Mouse (Mus musculus): ENCODE results near the gene Tcaf1. TPM values are rescaled to one million over a fixed set of nuclear protein-coding genes. Genes with fewer than 3 reads are reported as not detected.

Tcaf1 gene
- polyA plus RNA-seq, 1 experiment from 2014 or later = 78.6 TPM

DNA sequence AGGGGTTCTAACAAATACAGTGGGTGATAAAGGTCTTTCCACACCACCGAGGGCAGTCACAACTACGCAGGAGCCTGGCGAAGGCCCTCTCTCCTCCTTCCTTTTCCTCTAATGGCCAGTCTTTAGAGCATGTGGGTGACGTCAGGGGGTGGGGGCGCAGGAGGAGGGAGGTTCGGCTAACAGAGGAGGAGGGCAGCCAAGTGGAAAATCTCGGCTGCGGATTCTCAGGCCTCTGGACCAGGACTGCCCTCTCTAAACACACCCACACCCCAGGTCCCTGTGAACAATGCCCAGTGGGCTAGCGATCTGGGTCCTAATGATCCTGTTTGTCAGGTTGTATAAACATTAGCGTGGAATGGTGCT is 17.8 kb downstream of the Tcaf1 start:
- 0% methylated on average over 10 of the region's 10 CpGs for WGBS
- Histone ChIP-seq H3K36me3 (ENCODE audit: control insufficient read depth, insufficient read depth, low read length) (peaks cover 7% of the 10 kb centered on the region; the same call in 1 of the 2 replicates), H3K27me3 (replicated peaks; ENCODE audit: control insufficient read depth, insufficient read depth, low read length) (no peaks in the 10 kb centered on the region), H3K27ac (replicated peaks; ENCODE audit: low read depth, low read length) (peak overlapping the region; percentile 93), H3K9ac (ENCODE audit: low read depth, low read length) (peak overlapping the region; percentile 85), H3K9me3 (ENCODE audit: control insufficient read depth, low read length) (no peaks in the 10 kb centered on the region), H3K4me2 (ENCODE audit: low read depth, low read length) (peak overlapping the region; percentile 56), H3K4me1 (ENCODE audit: control insufficient read depth, insufficient read depth, low read length) (peaks cover 9% of the 10 kb centered on the region; the same call in 1 of the 2 replicates), H3K4me3 (ENCODE audit: low read depth, low read length) (peak overlapping the region; percentile 66)
- ATAC-seq (ENCODE audit: low read depth) = peak; percentile 86
- DNase-seq (ENCODE audit: low spot score) = peak; percentile 90

DNA sequence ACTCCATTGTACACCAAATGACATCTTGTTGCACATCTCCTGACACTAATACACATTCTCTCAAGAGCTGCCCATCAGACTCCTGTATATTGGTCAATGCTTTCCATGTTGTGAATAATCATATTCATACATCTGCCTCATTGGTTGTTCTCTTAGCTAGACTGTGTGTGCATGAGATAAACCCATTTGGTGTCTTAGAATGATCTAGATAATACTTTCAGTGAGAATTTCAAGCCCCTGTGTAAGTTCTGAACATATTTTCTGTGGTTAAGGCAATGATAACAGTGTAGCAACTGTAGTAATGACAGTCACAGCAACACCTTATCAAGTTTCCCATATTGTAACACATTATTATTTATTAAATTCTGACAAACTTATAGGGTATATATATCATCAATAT is 20.1 kb downstream of the Tcaf1 start:
- H3K4me3 ChIP-seq (ENCODE audit: low read depth, low read length) = no peak overlapping the region
- no peak overlapping the region for H3K9ac ChIP-seq (ENCODE audit: low read depth, low read length)
- DNase-seq (ENCODE audit: low spot score) (no peak), ATAC-seq (ENCODE audit: low read depth) (no peak)
- H3K9me3 ChIP-seq (ENCODE audit: control insufficient read depth, low read length) = no peaks in the 10 kb centered on the region
- H3K4me2 ChIP-seq (ENCODE audit: low read depth, low read length) = no peak overlapping the region
- H3K36me3 ChIP-seq (ENCODE audit: control insufficient read depth, insufficient read depth, low read length) = peaks cover 26% of the 10 kb centered on the region
- H3K27me3 ChIP-seq (replicated peaks; ENCODE audit: control insufficient read depth, insufficient read depth, low read length) = no peaks in the 10 kb centered on the region
- H3K4me1 ChIP-seq (ENCODE audit: control insufficient read depth, insufficient read depth, low read length) = peaks cover 9% of the 10 kb centered on the region; the same call in 1 of the 2 replicates
- H3K27ac ChIP-seq (replicated peaks; ENCODE audit: low read depth, low read length) = no peak overlapping the region

DNA sequence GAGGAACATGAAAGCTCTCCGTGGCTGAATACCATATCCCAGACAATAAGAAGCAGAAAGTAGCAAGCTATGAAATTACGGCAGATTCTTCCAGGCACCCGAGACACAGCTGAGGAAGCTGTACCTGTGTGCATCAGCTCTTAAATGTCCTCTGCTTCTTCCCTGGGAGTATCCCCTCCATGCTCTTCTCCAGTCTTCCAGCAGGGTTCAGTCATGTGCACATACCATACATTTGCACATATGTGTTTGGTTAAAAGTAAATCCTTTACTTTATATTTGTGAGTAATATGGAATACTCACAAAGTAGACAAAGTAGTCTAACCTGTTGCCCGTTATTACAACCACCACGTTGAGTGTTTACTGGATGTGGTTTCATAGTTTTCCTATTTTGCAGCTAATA is 22.0 kb downstream of the Tcaf1 start:
- Histone ChIP-seq H3K9me3 (ENCODE audit: control insufficient read depth, low read length) (no peaks in the 10 kb centered on the region), H3K9ac (ENCODE audit: low read depth, low read length) (no peak overlapping the region), H3K4me2 (ENCODE audit: low read depth, low read length) (no peak overlapping the region), H3K4me1 (ENCODE audit: control insufficient read depth, insufficient read depth, low read length) (peaks cover 9% of the 10 kb centered on the region; the same call in 1 of the 2 replicates), H3K27ac (replicated peaks; ENCODE audit: low read depth, low read length) (no peak overlapping the region), H3K4me3 (ENCODE audit: low read depth, low read length) (no peak overlapping the region), H3K27me3 (replicated peaks; ENCODE audit: control insufficient read depth, insufficient read depth, low read length) (no peaks in the 10 kb centered on the region), H3K36me3 (ENCODE audit: control insufficient read depth, insufficient read depth, low read length) (peaks cover 33% of the 10 kb centered on the region)
- WGBS = 83% methylated on average over 5 of the region's 5 CpGs
- ATAC-seq (ENCODE audit: low read depth) (no peak), DNase-seq (ENCODE audit: low spot score) (no peak)

- Histone ChIP-seq H3K4me2 (ENCODE audit: low read depth, low read length) (no peak overlapping the region), H3K9ac (ENCODE audit: low read depth, low read length) (no peak overlapping the region), H3K9me3 (ENCODE audit: control insufficient read depth, low read length) (no peaks in the 10 kb centered on the region), H3K4me1 (ENCODE audit: control insufficient read depth, insufficient read depth, low read length) (no peaks in the 10 kb centered on the region), H3K27me3 (replicated peaks; ENCODE audit: control insufficient read depth, insufficient read depth, low read length) (no peaks in the 10 kb centered on the region), H3K4me3 (ENCODE audit: low read depth, low read length) (no peak overlapping the region), H3K36me3 (ENCODE audit: control insufficient read depth, insufficient read depth, low read length) (peaks cover 61% of the 10 kb centered on the region), H3K27ac (replicated peaks; ENCODE audit: low read depth, low read length) (no peak overlapping the region)
- ATAC-seq (ENCODE audit: low read depth) (no peak), DNase-seq (ENCODE audit: low spot score) (no peak)
- WGBS = 77% methylated on average over 7 of the region's 7 CpGs
These were observed 29.8 kb downstream of the Tcaf1 start for GRCm38 (mm10) chr6:42680077-42680476.

GRCm38 (mm10) chr6:42676011-42676410 is 33.9 kb downstream of the Tcaf1 start:
- peaks cover 83% of the 10 kb centered on the region for H3K36me3 ChIP-seq (ENCODE audit: control insufficient read depth, insufficient read depth, low read length)
- 93% methylated on average over 3 of the region's 3 CpGs for WGBS

GRCm38 (mm10) chr6:42671767-42672166 is 38.1 kb downstream of the Tcaf1 start:
- no peaks in the 10 kb centered on the region for H3K27me3 ChIP-seq (replicated peaks; ENCODE audit: control insufficient read depth, insufficient read depth, low read length)
- peaks cover 56% of the 10 kb centered on the region for H3K36me3 ChIP-seq (ENCODE audit: control insufficient read depth, insufficient read depth, low read length)
- WGBS = 94% methylated on average over 1 of the region's 1 CpGs
- H3K4me3 ChIP-seq (ENCODE audit: low read depth, low read length) = no peak overlapping the region
- no peak overlapping the region for H3K4me2 ChIP-seq (ENCODE audit: low read depth, low read length)
- H3K27ac ChIP-seq (replicated peaks; ENCODE audit: low read depth, low read length) = no peak overlapping the region
- no peak overlapping the region for H3K9ac ChIP-seq (ENCODE audit: low read depth, low read length)
- no peaks in the 10 kb centered on the region for H3K9me3 ChIP-seq (ENCODE audit: control insufficient read depth, low read length)
- DNase-seq (ENCODE audit: low spot score) = no peak
- no peak for ATAC-seq (ENCODE audit: low read depth)
- H3K4me1 ChIP-seq (ENCODE audit: control insufficient read depth, insufficient read depth, low read length) = no peaks in the 10 kb centered on the region

More at GRCm38 (mm10) chr6:42676011-42676410, 33.9 kb downstream of the Tcaf1 start:
- Histone ChIP-seq H3K4me1 (ENCODE audit: control insufficient read depth, insufficient read depth, low read length) (no peaks in the 10 kb centered on the region), H3K9ac (ENCODE audit: low read depth, low read length) (no peak overlapping the region), H3K27ac (replicated peaks; ENCODE audit: low read depth, low read length) (no peak overlapping the region), H3K27me3 (replicated peaks; ENCODE audit: control insufficient read depth, insufficient read depth, low read length) (no peaks in the 10 kb centered on the region), H3K4me3 (ENCODE audit: low read depth, low read length) (no peak overlapping the region), H3K4me2 (ENCODE audit: low read depth, low read length) (no peak overlapping the region), H3K9me3 (ENCODE audit: control insufficient read depth, low read length) (no peaks in the 10 kb centered on the region)
- no peak for DNase-seq (ENCODE audit: low spot score)
- ATAC-seq (ENCODE audit: low read depth) = no peak

DNA sequence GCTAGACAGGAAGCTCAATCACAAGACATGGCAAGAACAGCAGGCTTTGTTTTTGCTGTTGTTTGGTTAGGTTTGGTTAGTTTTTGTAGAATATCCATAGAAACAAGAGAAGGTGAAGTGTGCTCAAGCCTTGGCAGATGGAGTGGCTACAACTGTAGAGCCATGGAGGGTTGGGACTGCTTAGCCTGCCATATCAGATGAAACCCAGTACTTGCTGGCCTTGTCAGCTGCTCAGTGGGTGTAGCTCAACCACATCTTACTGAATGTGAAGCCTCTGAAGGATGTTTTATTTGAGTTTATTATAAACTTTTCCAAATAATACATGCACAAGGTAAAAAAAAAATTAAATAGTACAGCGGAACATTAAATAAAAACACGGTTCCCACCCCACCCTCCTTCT is 42.2 kb downstream of the Tcaf1 start:
- Histone ChIP-seq H3K4me2 (ENCODE audit: low read depth, low read length) (no peak overlapping the region), H3K36me3 (ENCODE audit: control insufficient read depth, insufficient read depth, low read length) (peaks cover 17% of the 10 kb centered on the region), H3K9ac (ENCODE audit: low read depth, low read length) (no peak overlapping the region), H3K4me3 (ENCODE audit: low read depth, low read length) (no peak overlapping the region), H3K4me1 (ENCODE audit: control insufficient read depth, insufficient read depth, low read length) (no peaks in the 10 kb centered on the region), H3K9me3 (ENCODE audit: control insufficient read depth, low read length) (no peaks in the 10 kb centered on the region), H3K27ac (replicated peaks; ENCODE audit: low read depth, low read length) (no peak overlapping the region), H3K27me3 (replicated peaks; ENCODE audit: control insufficient read depth, insufficient read depth, low read length) (no peaks in the 10 kb centered on the region)
- no peak for ATAC-seq (ENCODE audit: low read depth)
- WGBS = 87% methylated on average over 2 of the region's 2 CpGs
- DNase-seq (ENCODE audit: low spot score) = no peak

DNA sequence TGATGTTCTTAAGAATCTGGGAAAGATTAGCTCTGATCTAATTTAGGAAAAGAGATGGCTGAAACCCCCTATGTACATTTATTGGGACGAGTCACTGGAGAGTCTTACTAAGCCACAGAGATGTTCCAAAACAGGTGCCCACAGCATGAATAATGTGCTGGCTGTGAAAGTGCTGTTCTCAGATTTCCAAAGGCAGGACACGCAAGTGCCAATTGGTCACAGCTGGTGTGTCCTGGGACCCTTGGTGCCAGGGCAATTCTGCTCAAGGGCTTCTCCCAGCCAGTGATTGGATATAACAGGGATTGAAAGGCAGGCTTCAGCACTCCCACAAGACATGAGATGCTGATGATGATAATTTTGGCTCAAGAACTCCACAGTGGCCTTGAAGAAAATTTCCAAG is 48.1 kb downstream of the Tcaf1 start:
- no peaks in the 10 kb centered on the region for H3K4me1 ChIP-seq (ENCODE audit: control insufficient read depth, insufficient read depth, low read length)

GRCm38 (mm10) chr6:42644912-42645549 is 64.9 kb downstream of the Tcaf1 start, which contains the start of gene Tcaf2:
TSS of gene Tcaf2 (minus strand) at chr6:42645254.
- Histone ChIP-seq H3K4me2 (ENCODE audit: low read depth, low read length) (peak within 1 kb of the TSS; percentile 55), H3K9ac (ENCODE audit: low read depth, low read length) (peak within 1 kb of the TSS; percentile 51; the same call in 1 of the 2 replicates), H3K36me3 (ENCODE audit: control insufficient read depth, insufficient read depth, low read length) (no peaks in the 10 kb centered on the region), H3K4me1 (ENCODE audit: control insufficient read depth, insufficient read depth, low read length) (no peaks in the 10 kb centered on the region), H3K27ac (replicated peaks; ENCODE audit: low read depth, low read length) (no peak within 1 kb of the TSS), H3K27me3 (replicated peaks; ENCODE audit: control insufficient read depth, insufficient read depth, low read length) (no peaks in the 10 kb centered on the region), H3K4me3 (ENCODE audit: low read depth, low read length) (peak within 1 kb of the TSS; percentile 41), H3K9me3 (ENCODE audit: control insufficient read depth, low read length) (no peaks in the 10 kb centered on the region)
- peak; percentile 98 for ATAC-seq (ENCODE audit: low read depth)
- 0% methylated on average over 22 of the region's 23 CpGs for WGBS
- peak; percentile 92 for DNase-seq (ENCODE audit: low spot score)

More for the DNA sequence above, 48.1 kb downstream of the Tcaf1 start:
- WGBS = 32% methylated on average over 2 of the region's 2 CpGs
- H3K4me3 ChIP-seq (ENCODE audit: low read depth, low read length) = no peak overlapping the region
- ATAC-seq (ENCODE audit: low read depth) (peak; percentile 55; the same call in 1 of the 2 replicates), DNase-seq (ENCODE audit: low spot score) (peak; percentile 75)
- H3K36me3 ChIP-seq (ENCODE audit: control insufficient read depth, insufficient read depth, low read length) = no peaks in the 10 kb centered on the region
- H3K4me2 ChIP-seq (ENCODE audit: low read depth, low read length) = no peak overlapping the region
- no peak overlapping the region for H3K9ac ChIP-seq (ENCODE audit: low read depth, low read length)
- H3K27me3 ChIP-seq (replicated peaks; ENCODE audit: control insufficient read depth, insufficient read depth, low read length) = no peaks in the 10 kb centered on the region
- H3K27ac ChIP-seq (replicated peaks; ENCODE audit: low read depth, low read length) = no peak overlapping the region
- no peaks in the 10 kb centered on the region for H3K9me3 ChIP-seq (ENCODE audit: control insufficient read depth, low read length)

Data from embryonic facial prominence, embryonic 14.5 days (tissue).